Mouse (Mus musculus) embryonic facial prominence, embryonic 11.5 days (tissue): ENCODE measurements at regions not wholly inside any gene's neighbourhood (a gene's known extent, or its start where the extent isn't known, plus 50 kb on each side); places are given as distances from the start of the nearest gene placed in this dataset.

Source experiments
- ATAC-seq: fragments of 200-750 bp; cut with Nextera tagmentation; replicated peaks from 2 replicates; pipeline ENCODE4 v1.8.0; 2017; ENCODE audit warnings: low read depth; ENCODE audit not compliant: insufficient number of reproducible peaks, low FRiP score, low TSS enrichment
- DNase-seq: peaks from one replicate; pipeline ENCODE4 v3.0.0-alpha.2; 2015; ENCODE audit warnings: low spot score
- H3K27ac ChIP-seq: fragments of 300-500 bp; sonication (generic); replicated peaks from 2 replicates; pipeline ENCODE4 v1.5.1; 2014; ENCODE audit warnings: mild to moderate bottlenecking, low read depth, low read length, control low read depth
- H3K27me3 ChIP-seq: fragments of 300-500 bp; sonication (generic); 2 replicates; pipeline ENCODE4 v1.6.1; 2014; ENCODE audit warnings: mild to moderate bottlenecking, low read length, moderate library complexity, mixed read lengths; ENCODE audit not compliant: control insufficient read depth, insufficient read depth
- H3K36me3 ChIP-seq: fragments of 300-500 bp; sonication (generic); replicated peaks from 2 replicates; pipeline ENCODE4 v1.6.1; 2014; ENCODE audit warnings: low read depth, mild to moderate bottlenecking, low read length, moderate library complexity, mixed read lengths; ENCODE audit not compliant: control insufficient read depth, insufficient read depth
- H3K4me1 ChIP-seq: fragments of 300-500 bp; sonication (generic); 2 replicates; pipeline ENCODE4 v1.6.1; 2014; ENCODE audit warnings: low read length, mixed read lengths; ENCODE audit not compliant: control insufficient read depth, insufficient read depth
- H3K4me2 ChIP-seq: fragments of 300-500 bp; sonication (generic); 2 replicates; pipeline ENCODE4 v1.6.1; 2014; ENCODE audit warnings: low read depth, mild to moderate bottlenecking, control low read depth, low read length, moderate library complexity
- H3K4me3 ChIP-seq: fragments of 300-500 bp; sonication (generic); 2 replicates; pipeline ENCODE4 v1.5.1; 2014; ENCODE audit warnings: low read depth, low read length, control low read depth
- H3K9ac ChIP-seq: fragments of 300-500 bp; sonication (generic); replicated peaks from 2 replicates; pipeline ENCODE4 v1.6.1; 2014; ENCODE audit warnings: mild to moderate bottlenecking, control low read depth, low read length
- H3K9me3 ChIP-seq: fragments of 300-500 bp; sonication (generic); replicated peaks from 2 replicates; pipeline ENCODE4 v1.6.1; 2016; ENCODE audit warnings: mild to moderate bottlenecking, low read length, inconsistent platforms, mixed read lengths; ENCODE audit not compliant: control insufficient read depth
- WGBS: fragments of 180-500 bp; shearing (Covaris S2); extraction: QIAGEN DNeasy Blood & Tissue Kit; methylation state at CpG from one replicate; pipeline ENCODE4 v1.1.7; 2014; 5-methylcytosine and 5-hydroxymethylcytosine counted together

GRCm38 (mm10) chr6:66480207-66480606, 55.0 kb upstream of the Mad2l1 start:
- Histone ChIP-seq H3K36me3 (no peaks in the 10 kb centered on the region), H3K9ac (no peak overlapping the region), H3K4me3 (no peak overlapping the region), H3K27ac (no peak overlapping the region), H3K4me1 (no peaks in the 10 kb centered on the region), H3K9me3 (no peaks in the 10 kb centered on the region), H3K27me3 (no peaks in the 10 kb centered on the region), H3K4me2 (no peak overlapping the region)
- WGBS = 63% methylated on average over 2 of the region's 2 CpGs
- peak; percentile 54 for DNase-seq
- ATAC-seq = no peak

- Histone ChIP-seq H3K27ac (no peak overlapping the region), H3K4me3 (no peak overlapping the region), H3K4me1 (no peaks in the 10 kb centered on the region), H3K27me3 (no peaks in the 10 kb centered on the region), H3K9ac (no peak overlapping the region), H3K4me2 (no peak overlapping the region), H3K36me3 (no peaks in the 10 kb centered on the region), H3K9me3 (no peaks in the 10 kb centered on the region)
- no peak for ATAC-seq
- WGBS = 87% methylated on average over 3 of the region's 3 CpGs
- DNase-seq = no peak
Observed at GRCm38 (mm10) chr6:66482797-66483196, 52.4 kb upstream of the Mad2l1 start.
